Mouse (Mus musculus) embryonic fibroblast, embryonic 13.5 days (primary cell): ENCODE results near the gene Ccdc106.

Experiments
- CTCF ChIP-seq: IDR thresholded peaks from 2 replicates; pipeline ENCODE4 v1.5.1; 2011; ENCODE audit warnings: mild to moderate bottlenecking, control low read depth, low read length, moderate library complexity, borderline replicate concordance; ENCODE audit not compliant: insufficient read depth
- POLR2A ChIP-seq: IDR thresholded peaks from 2 replicates; pipeline ENCODE4 v1.6.1; 2011; ENCODE audit warnings: low read depth, mild to moderate bottlenecking, control low read depth, low read length, moderate library complexity

DNA sequence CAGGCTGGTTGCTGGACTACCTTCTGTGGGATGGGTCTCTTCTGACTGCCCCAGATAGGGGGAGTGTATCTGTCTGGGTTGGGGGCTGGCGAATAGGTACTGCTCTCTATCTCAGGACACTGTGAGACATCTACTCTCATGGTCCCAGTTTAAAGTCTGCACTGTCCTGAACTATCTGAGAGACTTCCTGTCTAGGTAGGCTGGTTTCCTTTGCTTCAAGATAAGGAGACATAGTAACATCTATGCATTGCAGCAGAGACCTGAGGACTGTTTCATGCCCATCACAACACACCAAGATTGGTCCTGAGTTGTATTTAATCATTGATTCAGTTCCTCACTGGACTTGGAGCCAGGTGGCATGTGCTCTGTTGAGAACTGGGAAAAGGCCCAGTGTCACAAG lies 65.2 kb downstream of the Ccdc106 start:
- TF ChIP-seq CTCF, result no peak
- no peak for TF ChIP-seq POLR2A
